Mouse (Mus musculus) Muller cell, postnatal 12 days (primary cell): ENCODE measurements around the gene Supt3.
A peak's percentile ranks its signal among the peaks of the same experiment; 100 is the strongest.

Experiments
- DNase-seq: peaks from one replicate; pipeline ENCODE4 v3.0.0-alpha.2; 2015; ENCODE audit errors: inconsistent ontology term

The Supt3 gene

GRCm38 (mm10) chr17:44782366-44782765 lies 5.4 kb downstream of the Supt3 start:
- DNase-seq: no peak

- no peak for DNase-seq
Observed at GRCm38 (mm10) chr17:44783143-44783542, 6.2 kb downstream of the Supt3 start.

- no peak for DNase-seq
Observed at GRCm38 (mm10) chr17:44788982-44789747, 12.2 kb downstream of the Supt3 start.

GRCm38 (mm10) chr17:44792218-44792917 lies 15.4 kb downstream of the Supt3 start:
- no peak for DNase-seq

GRCm38 (mm10) chr17:44797331-44797730 lies 20.4 kb downstream of the Supt3 start:
- peak; percentile 26 for DNase-seq

GRCm38 (mm10) chr17:44807031-44807430 lies 30.1 kb downstream of the Supt3 start:
- DNase-seq: no peak

GRCm38 (mm10) chr17:44814508-44815175 lies 37.7 kb downstream of the Supt3 start, which contains the start of gene Runx2:
TSS of gene Runx2 (minus strand) at chr17:44814797.
- peak; percentile 59 for DNase-seq

GRCm38 (mm10) chr17:44818825-44819224 lies 41.9 kb downstream of the Supt3 start:
- no peak for DNase-seq

- no peak for DNase-seq
Observed at GRCm38 (mm10) chr17:44819816-44820215, 42.9 kb downstream of the Supt3 start.

GRCm38 (mm10) chr17:44821940-44822339 lies 45.0 kb downstream of the Supt3 start:
- DNase-seq: no peak

GRCm38 (mm10) chr17:44827124-44827523 lies 50.2 kb downstream of the Supt3 start:
- no peak for DNase-seq

GRCm38 (mm10) chr17:44827964-44828363 lies 51.0 kb downstream of the Supt3 start:
- DNase-seq: no peak

- DNase-seq: no peak
Observed at GRCm38 (mm10) chr17:44829587-44829986, 52.6 kb downstream of the Supt3 start.

GRCm38 (mm10) chr17:44831201-44831600 lies 54.2 kb downstream of the Supt3 start:
- DNase-seq: no peak

GRCm38 (mm10) chr17:44842184-44842583 lies 65.2 kb downstream of the Supt3 start:
- no peak for DNase-seq

- no peak for DNase-seq
Observed at GRCm38 (mm10) chr17:44863165-44863564, 86.2 kb downstream of the Supt3 start.

- no peak for DNase-seq
Observed at GRCm38 (mm10) chr17:44893592-44893991, 116.6 kb downstream of the Supt3 start.

- DNase-seq: no peak
Observed at GRCm38 (mm10) chr17:44943536-44944090, 166.7 kb downstream of the Supt3 start.

GRCm38 (mm10) chr17:44945333-44945732 lies 168.4 kb downstream of the Supt3 start:
- DNase-seq: no peak

- no peak for DNase-seq
Observed at GRCm38 (mm10) chr17:44948321-44948720, 171.4 kb downstream of the Supt3 start.

- DNase-seq: no peak
Observed at GRCm38 (mm10) chr17:44956671-44957070, 179.7 kb downstream of the Supt3 start.
